Mouse (Mus musculus) megakaryocyte-erythroid progenitor cell, adult 5-6 weeks (primary cell): ENCODE data around the gene Btnl9. TPM values are rescaled to one million over a fixed set of nuclear protein-coding genes. Genes with fewer than 3 reads are reported as not detected.
A peak's percentile ranks its signal among the peaks of the same experiment; 100 is the strongest.
"Not testable (repeated sequence)": the region's sequence is repeated elsewhere in the genome, so short reads cannot be mapped to it uniquely, and the experiment has no call there.

Experiments used
- ATAC-seq: replicated peaks from 2 replicates; pipeline ENCODE4 v1.8.0; 2016; ENCODE audit warnings: mild to moderate bottlenecking, inconsistent platforms; ENCODE audit not compliant: severe bottlenecking, poor library complexity, low FRiP score, low TSS enrichment
- total RNA-seq, 2 experiments: library from RNA; stranded (forward) in 1 of 2; stranded (reverse) in 1 of 2; fragments of 200-1000, 215-1000 nt in 1 of 2; fragments of >200 nt in 1 of 2; fragmentation: Nextera tagmentation in 1 of 2; gene quantifications; 2 replicates each; pipeline ENCODE4 v1.2.3; 2014 to 2017

The Btnl9 gene
- total RNA-seq, 2 experiments from 2014 or later = 1.8 to 2.4 TPM

- no peak for ATAC-seq
These were observed 742 bp upstream of the Btnl9 start for GRCm38 (mm10) chr11:49187701-49188100.

GRCm38 (mm10) chr11:49186452-49186851 is 507 bp downstream of the Btnl9 start:
- no peak for ATAC-seq

DNA sequence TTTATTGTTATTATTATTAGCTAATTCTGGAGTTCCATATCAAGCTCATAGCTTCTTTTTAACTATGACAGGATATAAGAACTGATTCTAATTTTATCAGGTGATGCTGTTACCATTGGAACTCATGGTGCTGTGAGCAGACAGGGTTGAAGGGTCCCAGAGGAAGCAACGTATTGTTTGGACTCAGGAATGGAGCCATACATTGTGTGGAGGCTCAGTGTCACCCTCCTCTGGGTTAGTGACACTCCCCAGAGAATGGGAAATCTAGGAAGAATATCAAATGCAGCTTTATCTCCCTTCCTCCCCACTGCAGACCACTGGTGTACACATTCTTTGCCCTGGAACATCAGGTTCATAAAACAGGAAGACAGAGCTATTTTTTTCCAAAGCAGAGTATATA is 3.8 kb downstream of the Btnl9 start:
- ATAC-seq = no peak

DNA sequence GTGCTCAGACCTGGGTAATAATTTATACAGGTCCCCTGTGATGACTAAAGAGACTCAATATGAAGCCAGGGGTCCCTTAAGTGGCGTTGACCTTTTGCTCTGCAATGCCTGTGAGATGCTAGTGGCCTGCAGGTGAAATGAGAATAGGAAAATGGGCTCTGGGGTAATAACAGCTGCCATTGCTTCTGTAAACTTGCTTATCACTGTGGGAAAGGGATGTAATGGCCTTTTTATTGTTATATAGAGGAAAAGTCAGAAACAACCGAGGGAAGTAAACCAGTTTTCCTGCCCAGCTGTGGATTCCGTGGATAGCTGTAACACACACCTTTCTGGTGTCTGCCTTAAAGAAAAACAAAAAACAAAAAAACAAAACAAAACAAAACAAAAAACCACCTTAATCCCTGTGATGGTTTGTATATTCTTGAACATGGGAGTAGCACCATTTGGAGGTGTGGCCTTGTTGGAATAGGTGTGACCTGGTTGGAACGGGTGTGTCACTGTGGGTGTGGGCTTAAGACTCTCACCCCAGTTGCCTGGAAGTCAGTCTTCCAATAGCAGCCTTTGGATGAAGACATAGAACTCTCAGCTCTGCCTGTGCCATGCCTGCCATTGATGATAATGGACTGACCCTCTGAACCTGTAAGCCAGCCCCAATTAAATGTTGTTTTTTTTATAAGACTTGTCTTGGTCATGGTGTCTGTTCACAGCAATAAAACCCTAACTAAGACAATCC is 10.7 kb downstream of the Btnl9 start:
- not testable (repeated sequence) for ATAC-seq

DNA sequence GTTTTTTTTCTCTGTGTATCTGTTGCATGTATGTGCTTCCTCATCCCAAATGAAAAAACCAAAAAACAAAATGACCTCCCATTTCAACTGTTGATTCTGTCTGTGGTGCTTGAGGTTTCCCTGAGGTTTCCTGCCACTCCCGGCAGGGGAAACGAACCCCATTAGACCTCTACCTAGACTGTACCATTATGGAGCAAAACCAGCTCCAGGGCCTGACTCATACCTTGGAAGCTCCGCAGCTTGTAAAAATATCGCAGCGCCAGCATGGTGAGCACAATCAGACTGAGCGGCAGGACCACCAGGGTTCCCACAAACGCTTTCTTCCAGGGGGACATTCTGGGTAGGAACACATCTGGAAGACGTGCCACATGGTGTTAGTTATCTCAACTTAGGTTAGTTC is 11.6 kb downstream of the Btnl9 start:
- peak; percentile 60 for ATAC-seq

- no peak for ATAC-seq
These were observed 16.4 kb downstream of the Btnl9 start for GRCm38 (mm10) chr11:49170576-49170975.

GRCm38 (mm10) chr11:49168839-49169611 is 17.9 kb downstream of the Btnl9 start:
- ATAC-seq = peak; percentile 60

DNA sequence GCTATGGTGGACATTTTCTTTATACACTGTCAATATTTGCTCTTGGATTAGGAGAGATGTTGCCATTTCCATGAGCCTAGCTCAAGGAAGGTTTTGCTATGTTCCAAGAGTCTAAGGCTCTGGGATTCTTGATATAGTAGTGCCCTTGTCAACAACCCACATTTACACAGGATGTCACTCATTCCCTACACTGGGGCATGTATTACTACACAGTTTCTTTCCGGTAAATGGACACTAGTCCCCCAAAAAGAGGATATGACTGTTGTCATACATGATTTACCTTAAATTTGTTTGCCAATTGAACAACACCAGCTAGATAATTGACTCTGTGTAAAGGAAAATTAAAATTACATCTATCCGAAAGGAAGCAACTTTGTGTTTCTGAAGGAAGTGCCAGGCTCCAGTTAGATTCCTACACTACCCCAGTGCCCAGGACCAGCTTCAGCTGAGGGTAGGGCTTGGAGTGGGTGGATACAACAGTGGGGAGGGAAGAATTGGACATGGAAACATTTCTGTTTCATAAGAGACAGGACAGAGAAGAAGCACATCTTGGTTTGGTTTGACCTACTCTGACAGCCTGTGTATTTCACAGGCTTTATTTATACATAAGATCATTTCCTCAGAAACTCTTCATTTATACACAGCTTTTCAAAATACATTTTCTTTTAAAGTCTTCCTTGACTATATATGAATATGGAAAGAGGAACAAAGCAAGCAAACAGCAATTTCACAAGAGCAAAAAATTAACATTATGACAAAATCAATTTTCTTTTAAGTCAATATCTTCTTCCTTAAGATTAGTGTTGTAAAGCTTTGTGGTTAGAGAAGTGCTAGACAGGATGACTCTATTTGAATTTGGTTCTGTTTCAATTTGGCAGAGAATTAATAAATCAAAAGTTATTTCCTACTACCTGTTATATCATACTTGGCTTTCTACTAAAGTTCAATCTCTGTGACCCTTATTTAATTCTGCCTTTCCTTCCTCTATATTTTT is 29.8 kb downstream of the Btnl9 start:
- no peak for ATAC-seq

GRCm38 (mm10) chr11:49154077-49154476 is 32.9 kb downstream of the Btnl9 start, which contains the start of gene Olfr1394:
Olfr1394 (plus strand) TSS chr11:49154377.
- ATAC-seq = no peak

GRCm38 (mm10) chr11:49141974-49142373 is 45.0 kb downstream of the Btnl9 start, which contains the start of gene Olfr1395:
Olfr1395 (plus strand) TSS chr11:49142274.
- no peak for ATAC-seq

GRCm38 (mm10) chr11:49124169-49124568 is 62.8 kb downstream of the Btnl9 start:
- no peak for ATAC-seq

GRCm38 (mm10) chr11:49119635-49120034 is 67.3 kb downstream of the Btnl9 start:
- no peak for ATAC-seq

Other genes with a start within 250 kb of the Btnl9 start
- 4.3 and 12.2 TPM in 2 replicates for gene Psme2b, start 241.0 kb downstream of the Btnl9 start, total RNA-seq (2014; fragmentation: Nextera tagmentation)
- 23.3 and 33.0 TPM in 2 replicates for gene Psme2b, start 241.0 kb downstream of the Btnl9 start, total RNA-seq (2017)
- 0.25 and 0.70 TPM in 2 replicates for gene Olfr56, start 208.3 kb downstream of the Btnl9 start, total RNA-seq (2014; fragmentation: Nextera tagmentation)
- gene Olfr56, start 208.3 kb downstream of the Btnl9 start, total RNA-seq (2017) = 0.38 and 2.4 TPM in 2 replicates
- gene 9930111J21Rik1, start 207.8 kb downstream of the Btnl9 start, total RNA-seq (2014; fragmentation: Nextera tagmentation) = 0.33 and 1.4 TPM in 2 replicates
- 1.7 TPM in 1 of 2 replicates, not detected in the other for gene 9930111J21Rik1, start 207.8 kb downstream of the Btnl9 start, total RNA-seq (2017)
- 0.04 TPM in 1 of 2 replicates, not detected in the other for gene Gm12185, start 194.9 kb downstream of the Btnl9 start, total RNA-seq (2014; fragmentation: Nextera tagmentation)
- 26.5 and 30.5 TPM in 2 replicates for gene Gm12185, start 194.9 kb downstream of the Btnl9 start, total RNA-seq (2017)
- 0.17 and 0.81 TPM in 2 replicates for gene Tgtp1, start 193.0 kb downstream of the Btnl9 start, total RNA-seq (2014; fragmentation: Nextera tagmentation)
- gene Tgtp1, start 193.0 kb downstream of the Btnl9 start, total RNA-seq (2017) = 5.9 and 15.5 TPM in 2 replicates
- gene 9930111J21Rik2, start 135.9 kb downstream of the Btnl9 start, total RNA-seq (2014; fragmentation: Nextera tagmentation) = 1.5 and 3.2 TPM in 2 replicates
- gene 9930111J21Rik2, start 135.9 kb downstream of the Btnl9 start, total RNA-seq (2017) = 3.8 and 4.5 TPM in 2 replicates
- 29.8 and 46.3 TPM in 2 replicates for gene Tgtp2, start 123.0 kb downstream of the Btnl9 start, total RNA-seq (2014; fragmentation: Nextera tagmentation)
- gene Tgtp2, start 123.0 kb downstream of the Btnl9 start, total RNA-seq (2017) = 234 and 352 TPM in 2 replicates
- 28.1 and 33.1 TPM in 2 replicates for gene Ifi47, start 110.6 kb downstream of the Btnl9 start, total RNA-seq (2014; fragmentation: Nextera tagmentation)
- 31.3 and 32.6 TPM in 2 replicates for gene Ifi47, start 110.6 kb downstream of the Btnl9 start, total RNA-seq (2017)
- not detected in 2 replicates for gene Olfr1396, start 72.3 kb downstream of the Btnl9 start, total RNA-seq (2014; fragmentation: Nextera tagmentation)
- not detected in 2 replicates for gene Olfr1396, start 72.3 kb downstream of the Btnl9 start, total RNA-seq (2017)
- gene Olfr1395, start 44.9 kb downstream of the Btnl9 start, total RNA-seq (2014; fragmentation: Nextera tagmentation) = not detected in 2 replicates
- gene Olfr1395, start 44.9 kb downstream of the Btnl9 start, total RNA-seq (2017) = not detected in 2 replicates
- not detected in 2 replicates for gene Olfr1394, start 32.8 kb downstream of the Btnl9 start, total RNA-seq (2014; fragmentation: Nextera tagmentation)
- gene Olfr1394, start 32.8 kb downstream of the Btnl9 start, total RNA-seq (2017) = not detected in 2 replicates
- gene Zfp62, start 16.1 kb upstream of the Btnl9 start, total RNA-seq (2014; fragmentation: Nextera tagmentation) = 56.5 and 67.6 TPM in 2 replicates
- gene Zfp62, start 16.1 kb upstream of the Btnl9 start, total RNA-seq (2017) = 102 and 160 TPM in 2 replicates
- gene Mgat1, start 57.0 kb upstream of the Btnl9 start, total RNA-seq (2014; fragmentation: Nextera tagmentation) = 47.4 and 53.5 TPM in 2 replicates
- 28.1 and 34.2 TPM in 2 replicates for gene Mgat1, start 57.0 kb upstream of the Btnl9 start, total RNA-seq (2017)
- not detected in 2 replicates for gene Olfr1393, start 91.1 kb upstream of the Btnl9 start, total RNA-seq (2014; fragmentation: Nextera tagmentation)
- not detected in 2 replicates for gene Olfr1393, start 91.1 kb upstream of the Btnl9 start, total RNA-seq (2017)
- not detected in 2 replicates for gene Olfr1392, start 98.1 kb upstream of the Btnl9 start, total RNA-seq (2014; fragmentation: Nextera tagmentation)
- gene Olfr1392, start 98.1 kb upstream of the Btnl9 start, total RNA-seq (2017) = not detected in 2 replicates
- gene Olfr10, start 117.6 kb upstream of the Btnl9 start, total RNA-seq (2014; fragmentation: Nextera tagmentation) = not detected in 2 replicates
- gene Olfr10, start 117.6 kb upstream of the Btnl9 start, total RNA-seq (2017) = not detected in 2 replicates
- gene Olfr1391, start 135.6 kb upstream of the Btnl9 start, total RNA-seq (2014; fragmentation: Nextera tagmentation) = not detected in 2 replicates
- gene Olfr1391, start 135.6 kb upstream of the Btnl9 start, total RNA-seq (2017) = not detected in 2 replicates
- not detected in 2 replicates for gene Olfr1390, start 148.0 kb upstream of the Btnl9 start, total RNA-seq (2014; fragmentation: Nextera tagmentation)
- not detected in 2 replicates for gene Olfr1390, start 148.0 kb upstream of the Btnl9 start, total RNA-seq (2017)
- gene Olfr1389, start 235.9 kb upstream of the Btnl9 start, total RNA-seq (2014; fragmentation: Nextera tagmentation) = not detected in 2 replicates
- not detected in 2 replicates for gene Olfr1389, start 235.9 kb upstream of the Btnl9 start, total RNA-seq (2017)
- 0.72 and 0.87 TPM in 2 replicates for gene Olfr1388, start 249.5 kb upstream of the Btnl9 start, total RNA-seq (2014; fragmentation: Nextera tagmentation)
- gene Olfr1388, start 249.5 kb upstream of the Btnl9 start, total RNA-seq (2017) = 0.80 and 1.4 TPM in 2 replicates